Mouse (Mus musculus): ENCODE data around the gene Pum1. TPM values are rescaled to one million over a fixed set of nuclear protein-coding genes. Genes with fewer than 3 reads are reported as not detected.

The Pum1 gene
- polyA plus RNA-seq, 1 experiment = not detected

GRCm38 (mm10) chr4:130706215-130707000 lies 43.3 kb downstream of the Pum1 start:
- WGBS = 52% methylated on average over 3 of the region's 3 CpGs
- H3K4me1 ChIP-seq (ENCODE audit: control insufficient read depth, insufficient read depth, low read length) = peaks cover 6% of the 10 kb centered on the region
- TF ChIP-seq CTCF (IDR thresholded peaks at IDR 0.05; ENCODE audit: insufficient read depth, low read depth, low read length) (no peak), POLR2A (IDR thresholded peaks at IDR 0.05; ENCODE audit: insufficient read depth, low read depth, low read length) (no peak)
- no peak overlapping the region for H3K4me3 ChIP-seq (ENCODE audit: insufficient read depth, low read depth, low read length)
- H3K27ac ChIP-seq (ENCODE audit: insufficient read depth, low read depth, low read length) = no peak overlapping the region

- 11% methylated on average over 5 of the region's 5 CpGs for WGBS
- peaks cover 6% of the 10 kb centered on the region for H3K4me1 ChIP-seq (ENCODE audit: control insufficient read depth, insufficient read depth, low read length)
- no peak overlapping the region for H3K4me3 ChIP-seq (ENCODE audit: insufficient read depth, low read depth, low read length)
Measured at GRCm38 (mm10) chr4:130711353-130711848, 48.3 kb downstream of the Pum1 start.

GRCm38 (mm10) chr4:130712341-130712740 lies 49.2 kb downstream of the Pum1 start:
- H3K27ac ChIP-seq (ENCODE audit: insufficient read depth, low read depth, low read length) = no peak overlapping the region
- 92% methylated on average over 3 of the region's 3 CpGs for WGBS
- H3K4me3 ChIP-seq (ENCODE audit: insufficient read depth, low read depth, low read length) = no peak overlapping the region
- H3K4me1 ChIP-seq (ENCODE audit: control insufficient read depth, insufficient read depth, low read length) = peaks cover 6% of the 10 kb centered on the region
- no peak for TF ChIP-seq CTCF (IDR thresholded peaks at IDR 0.05; ENCODE audit: insufficient read depth, low read depth, low read length)

More at GRCm38 (mm10) chr4:130711353-130711848, 48.3 kb downstream of the Pum1 start:
- no peak overlapping the region for H3K27ac ChIP-seq (ENCODE audit: insufficient read depth, low read depth, low read length)
- no peak for TF ChIP-seq CTCF (IDR thresholded peaks at IDR 0.05; ENCODE audit: insufficient read depth, low read depth, low read length)
- no peak for TF ChIP-seq POLR2A (IDR thresholded peaks at IDR 0.05; ENCODE audit: insufficient read depth, low read depth, low read length)

- no peak overlapping the region for H3K4me3 ChIP-seq (ENCODE audit: insufficient read depth, low read depth, low read length)
- peaks cover 6% of the 10 kb centered on the region for H3K4me1 ChIP-seq (ENCODE audit: control insufficient read depth, insufficient read depth, low read length)
- no peak overlapping the region for H3K27ac ChIP-seq (ENCODE audit: insufficient read depth, low read depth, low read length)
- WGBS = 75% methylated on average over 5 of the region's 5 CpGs
- TF ChIP-seq POLR2A (IDR thresholded peaks at IDR 0.05; ENCODE audit: insufficient read depth, low read depth, low read length) = no peak
- TF ChIP-seq CTCF (IDR thresholded peaks at IDR 0.05; ENCODE audit: insufficient read depth, low read depth, low read length) = no peak
Measured at GRCm38 (mm10) chr4:130713430-130713829, 50.3 kb downstream of the Pum1 start.

GRCm38 (mm10) chr4:130715126-130715525 lies 52.0 kb downstream of the Pum1 start:
- Histone ChIP-seq H3K27ac (ENCODE audit: insufficient read depth, low read depth, low read length) (no peak overlapping the region), H3K4me1 (ENCODE audit: control insufficient read depth, insufficient read depth, low read length) (0 out of 2 replicates have a peak, but pooled peaks cover 4% of the 10 kb centered on the region), H3K4me3 (ENCODE audit: insufficient read depth, low read depth, low read length) (no peak overlapping the region)
- TF ChIP-seq POLR2A (IDR thresholded peaks at IDR 0.05; ENCODE audit: insufficient read depth, low read depth, low read length) (no peak), CTCF (IDR thresholded peaks at IDR 0.05; ENCODE audit: insufficient read depth, low read depth, low read length) (no peak)

GRCm38 (mm10) chr4:130715623-130716022 lies 52.5 kb downstream of the Pum1 start:
- TF ChIP-seq POLR2A (IDR thresholded peaks at IDR 0.05; ENCODE audit: insufficient read depth, low read depth, low read length) = no peak
- TF ChIP-seq CTCF (IDR thresholded peaks at IDR 0.05; ENCODE audit: insufficient read depth, low read depth, low read length) = no peak
- H3K27ac ChIP-seq (ENCODE audit: insufficient read depth, low read depth, low read length) = no peak overlapping the region
- H3K4me1 ChIP-seq (ENCODE audit: control insufficient read depth, insufficient read depth, low read length) = 0 out of 2 replicates have a peak, but pooled peaks cover 4% of the 10 kb centered on the region
- H3K4me3 ChIP-seq (ENCODE audit: insufficient read depth, low read depth, low read length) = no peak overlapping the region

GRCm38 (mm10) chr4:130719348-130719747 lies 56.2 kb downstream of the Pum1 start:
- no peak overlapping the region for H3K4me3 ChIP-seq (ENCODE audit: insufficient read depth, low read depth, low read length)
- peaks cover 10% of the 10 kb centered on the region for H3K4me1 ChIP-seq (ENCODE audit: control insufficient read depth, insufficient read depth, low read length)
- TF ChIP-seq CTCF (IDR thresholded peaks at IDR 0.05; ENCODE audit: insufficient read depth, low read depth, low read length) (no peak), POLR2A (IDR thresholded peaks at IDR 0.05; ENCODE audit: insufficient read depth, low read depth, low read length) (no peak)
- 85% methylated on average over 4 of the region's 4 CpGs for WGBS
- H3K27ac ChIP-seq (ENCODE audit: insufficient read depth, low read depth, low read length) = no peak overlapping the region

- Histone ChIP-seq H3K4me3 (ENCODE audit: insufficient read depth, low read depth, low read length) (no peak overlapping the region), H3K27ac (ENCODE audit: insufficient read depth, low read depth, low read length) (no peak overlapping the region), H3K4me1 (ENCODE audit: control insufficient read depth, insufficient read depth, low read length) (peaks cover 10% of the 10 kb centered on the region)
- TF ChIP-seq CTCF (IDR thresholded peaks at IDR 0.05; ENCODE audit: insufficient read depth, low read depth, low read length) (no peak), POLR2A (IDR thresholded peaks at IDR 0.05; ENCODE audit: insufficient read depth, low read depth, low read length) (no peak)
- WGBS = 16% methylated on average over 1 of the region's 1 CpGs
Measured at GRCm38 (mm10) chr4:130722607-130723006, 59.5 kb downstream of the Pum1 start.

GRCm38 (mm10) chr4:130726118-130726517 lies 63.0 kb downstream of the Pum1 start:
- TF ChIP-seq POLR2A (IDR thresholded peaks at IDR 0.05; ENCODE audit: insufficient read depth, low read depth, low read length) (no peak), CTCF (IDR thresholded peaks at IDR 0.05; ENCODE audit: insufficient read depth, low read depth, low read length) (no peak)
- H3K4me1 ChIP-seq (ENCODE audit: control insufficient read depth, insufficient read depth, low read length) = peaks cover 7% of the 10 kb centered on the region
- WGBS = 35% methylated on average over 3 of the region's 3 CpGs
- no peak overlapping the region for H3K27ac ChIP-seq (ENCODE audit: insufficient read depth, low read depth, low read length)
- no peak overlapping the region for H3K4me3 ChIP-seq (ENCODE audit: insufficient read depth, low read depth, low read length)

Data from olfactory bulb, adult 2 months (tissue).